In the genomic region with DNA sequence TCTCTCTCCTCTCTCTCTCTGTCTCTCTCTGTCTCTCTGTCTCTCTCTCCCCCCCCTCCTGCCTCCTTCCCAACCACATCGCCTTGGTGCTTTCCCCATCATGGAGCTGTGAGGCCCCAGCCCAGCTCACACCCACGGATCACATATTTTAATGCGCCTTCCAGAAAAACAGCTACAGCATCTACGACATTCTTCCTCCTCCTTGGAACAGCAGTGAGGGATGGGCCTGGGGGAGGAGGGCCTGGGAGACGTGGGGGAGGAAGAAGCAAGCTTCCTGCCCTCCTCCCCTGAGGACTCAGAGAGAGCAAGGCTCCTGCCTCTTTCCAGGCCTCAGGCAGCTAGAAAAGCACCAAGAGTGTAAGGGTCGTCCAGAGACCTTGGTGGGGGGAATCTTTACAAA, we compare ENCODE assay signal across 9 mouse cellular contexts. TPM values are rescaled to one million over a fixed set of nuclear protein-coding genes. Genes with fewer than 3 reads are reported as not detected.
A peak's percentile ranks its signal among the peaks of the same experiment; 100 is the strongest.
DNase-seq lines count a peak whose midpoint lies in the region; ATAC-seq lines count a peak whose summit lies in the region.
"Had no signal": no experiment of that assay in that cellular context is flagged by ENCODE, and none has a peak within 500 bp of the region (broad histone marks: within the 10 kb centered on the region; RNA-seq: fewer than 3 reads in every experiment).

No protein-coding gene starts in this region.

- H3K4me1 ChIP-seq in forebrain, embryonic 13.5 days, result no peaks in the 10 kb centered on the region

- H3K27ac ChIP-seq in forebrain, embryonic 13.5 days, result no peak overlapping the region
- H3K27ac ChIP-seq: limb, embryonic 13.5 days had no signal

- 65% methylated on average over 6 of the region's 6 CpGs for WGBS in forebrain, embryonic 13.5 days

- DNase-seq in urinary bladder, postnatal 14 days (ENCODE audit: low spot score), result peak; percentile 55
- no peak for DNase-seq in urinary bladder, postnatal 25 days (ENCODE audit: low spot score)
- peak; percentile 73 to 75 for DNase-seq in heart, postnatal 10 days
- peak; percentile 68 for DNase-seq in lung, postnatal 10 days
- no peak for DNase-seq in cerebellum, adult 18-20 months
- DNase-seq in spleen, postnatal 14 days (ENCODE audit: low spot score in 2 of 2), result no peak

- H3K9me3 ChIP-seq in forebrain, embryonic 13.5 days (replicated peaks), result no peaks in the 10 kb centered on the region

- intact Hi-C loops in heart, postnatal 10 days (cut with DNase I), result no loop called here

- no peak overlapping the region for H3K4me2 ChIP-seq in forebrain, embryonic 13.5 days
- H3K4me2 ChIP-seq: limb, embryonic 13.5 days had no signal

- no peaks in the 10 kb centered on the region for H3K36me3 ChIP-seq in forebrain, embryonic 13.5 days (ENCODE audit: poor library complexity, severe bottlenecking)
- H3K36me3 ChIP-seq: limb, embryonic 13.5 days had no signal

- H3K9ac ChIP-seq in forebrain, embryonic 13.5 days, result no peak overlapping the region
- H3K9ac ChIP-seq: limb, embryonic 13.5 days had no signal

- no peak overlapping the region for H3K4me3 ChIP-seq in forebrain, embryonic 13.5 days
- H3K4me3 ChIP-seq: erythroblast, embryonic 14.5 days; limb, embryonic 13.5 days had no signal

- 0 out of 2 replicates have a peak, but pooled peaks cover 6% of the 10 kb centered on the region for H3K27me3 ChIP-seq in forebrain, embryonic 13.5 days
- H3K27me3 ChIP-seq: limb, embryonic 13.5 days had no signal

- ATAC-seq in forebrain, embryonic 13.5 days, result no peak

RNA-seq across cellular contexts. Expression of gene Neurl1b, which starts 17.3 kb away (rescaled TPM):
- total RNA-seq in heart, postnatal 10 days (2021), result 10 to 100 TPM; 23.8 to 24.3 TPM
- 1.2 and 1.7 TPM in 2 replicates for polyA plus RNA-seq in forebrain, embryonic 13.5 days (2015; fragmentation: Nextera tagmentation; extraction: Ambion mirVana)
- polyA plus RNA-seq: erythroblast, embryonic 14.5 days had no signal

Comparison
In these comparisons a context has a peak if more than half of its experiments do, and no peak if none do; other contexts are left out.
1. DNase-seq: peak in urinary bladder, postnatal 14 days (single experiment), heart, postnatal 10 days (2 of 2) and lung, postnatal 10 days (single experiment); none in urinary bladder, postnatal 25 days (single experiment), cerebellum, adult 18-20 months (0 of 2) and spleen, postnatal 14 days (0 of 2).